In the genomic region with DNA sequence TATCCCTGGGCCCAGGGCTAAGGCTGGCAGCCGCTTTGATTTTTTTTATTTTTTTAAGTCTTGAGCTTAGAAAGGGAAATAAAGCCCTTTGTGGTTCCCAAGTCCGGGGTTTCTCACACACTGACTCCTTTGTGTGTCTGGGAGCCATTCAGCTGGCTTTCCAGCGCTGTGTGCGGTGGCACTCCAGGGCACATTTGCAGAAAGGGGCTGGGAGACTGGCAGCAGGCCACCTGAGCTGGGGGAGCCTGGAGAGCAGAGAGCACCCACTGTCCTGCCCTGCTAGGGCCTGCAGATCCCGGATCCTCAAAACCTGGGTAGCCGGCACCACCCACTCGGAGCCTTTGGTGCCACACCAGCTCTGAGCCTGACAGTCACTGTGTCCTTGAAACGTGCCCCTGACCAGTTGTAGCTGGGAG, we compare ENCODE assay signal across 8 mouse cellular contexts. TPM values are rescaled to one million over a fixed set of nuclear protein-coding genes. Genes with fewer than 3 reads are reported as not detected.
DNase-seq lines count a peak whose midpoint lies in the region; ATAC-seq and TF ChIP-seq lines count a peak whose summit lies in the region.

No protein-coding gene starts in this region.

- no peak for TF ChIP-seq CTCF in cortical plate, adult 2 months (IDR thresholded peaks at IDR 0.05; ENCODE audit: extremely low read depth, insufficient read depth, low read length)
- TF ChIP-seq CTCF in layer of hippocampus, adult 2 months (conservative IDR thresholded peaks at IDR 0.05): no peak

- TF ChIP-seq POLR2A in cortical plate, adult 2 months (IDR thresholded peaks at IDR 0.05; ENCODE audit: extremely low read depth, insufficient read depth, low read length): no peak

- H3K36me3 ChIP-seq in heart, embryonic 12.5 days: no peaks in the 10 kb centered on the region
- no peaks in the 10 kb centered on the region for H3K36me3 ChIP-seq in neural tube, embryonic 13.5 days

- ATAC-seq in heart, embryonic 12.5 days (ENCODE audit: insufficient number of reproducible peaks, low FRiP score): peak; percentile 5; the same call in 1 of the 2 replicates
- peak; percentile 46 for ATAC-seq in neural tube, embryonic 13.5 days (ENCODE audit: low read depth)

- H3K9ac ChIP-seq in heart, embryonic 12.5 days: peak overlapping the region; percentile 56; the same call in 1 of the 2 replicates
- peak overlapping the region; percentile 45; the same call in 1 of the 2 replicates for H3K9ac ChIP-seq in neural tube, embryonic 13.5 days

- H3K4me2 ChIP-seq in heart, embryonic 12.5 days: peak overlapping the region; percentile 34
- H3K4me2 ChIP-seq in neural tube, embryonic 13.5 days: 0 out of 2 replicates have a peak overlapping the region, but pooled peaks have one; percentile 9

- H3K4me1 ChIP-seq in heart, embryonic 12.5 days (replicated peaks): peaks cover 93% of the 10 kb centered on the region
- H3K4me1 ChIP-seq in cortical plate, adult 2 months (ENCODE audit: control insufficient read depth, insufficient read depth, low read length): peaks cover 23% of the 10 kb centered on the region
- peaks cover 99% of the 10 kb centered on the region for H3K4me1 ChIP-seq in neural tube, embryonic 13.5 days (replicated peaks)

- no peaks in the 10 kb centered on the region for H3K27me3 ChIP-seq in heart, embryonic 12.5 days (replicated peaks)
- no peaks in the 10 kb centered on the region for H3K27me3 ChIP-seq in neural tube, embryonic 13.5 days

- no peak for DNase-seq in heart, postnatal 25 days (ENCODE audit: low spot score)
- peak; percentile 46 to 57 for DNase-seq in heart, postnatal 10 days
- DNase-seq in layer of hippocampus, adult 2 months (ENCODE audit: low spot score in 2 of 2): peak; percentile 50 to 73
- no peak for DNase-seq in adipocyte (ENCODE audit: low spot score)
- DNase-seq in cerebellum, adult 9-10 months: no peak

- intact Hi-C loops in heart, postnatal 25 days (cut with DNase I): no loop called here
- intact Hi-C loops in heart, postnatal 10 days (cut with DNase I): loop anchor here (2.0 kb wide), 1 partner anchor 25 kb away; no protein-coding TSS in a partner anchor

- H3K4me3 ChIP-seq in heart, embryonic 12.5 days: no peak overlapping the region
- H3K4me3 ChIP-seq in cortical plate, adult 2 months (ENCODE audit: insufficient read depth, low read length): no peak overlapping the region
- H3K4me3 ChIP-seq in layer of hippocampus, adult 2 months: no peak overlapping the region; the same call in 1 of the 2 replicates
- H3K4me3 ChIP-seq in neural tube, embryonic 13.5 days: no peak overlapping the region

- no peaks in the 10 kb centered on the region for H3K9me3 ChIP-seq in heart, embryonic 12.5 days (replicated peaks)
- H3K9me3 ChIP-seq in neural tube, embryonic 13.5 days: no peaks in the 10 kb centered on the region

- H3K27ac ChIP-seq in heart, embryonic 12.5 days (ENCODE audit: poor library complexity, severe bottlenecking): peak overlapping the region; percentile 90
- peak overlapping the region; percentile 83 for H3K27ac ChIP-seq in cortical plate, adult 2 months (ENCODE audit: insufficient read depth, low read length)
- H3K27ac ChIP-seq in layer of hippocampus, adult 2 months: peak overlapping the region; percentile 90
- H3K27ac ChIP-seq in neural tube, embryonic 13.5 days (replicated peaks): peak overlapping the region; percentile 88

- WGBS in heart, embryonic 12.5 days: 57% methylated on average over 8 of the region's 8 CpGs
- WGBS in neural tube, embryonic 13.5 days: 37% methylated on average over 8 of the region's 8 CpGs

RNA-seq across cellular contexts. Expression of a gene that starts 28.8 kb away (rescaled TPM):
- 14.3 and 14.8 TPM in 2 replicates for polyA plus RNA-seq in heart, embryonic 12.5 days (2016; fragmentation: Nextera tagmentation; extraction: Ambion mirVana)
- total RNA-seq in heart, postnatal 25 days (2021): 10 to 100 TPM; 30.4 to 34.7 TPM
- 32.6 and 34.3 TPM in 2 replicates for polyA plus RNA-seq in cortical plate, adult 2 months (2012; rRNA removed)
- total RNA-seq in heart, postnatal 10 days (2021): 10 to 100 TPM; 37.2 to 42.1 TPM
- total RNA-seq in layer of hippocampus, adult 2 months (2021): 10 to 100 TPM; 24.8 to 28.7 TPM
- polyA plus RNA-seq in neural tube, embryonic 13.5 days (2015; fragmentation: Nextera tagmentation; extraction: Ambion mirVana): 32.5 TPM in 2 replicates

RNA-seq across cellular contexts. Expression of a gene that starts 52.7 kb away (rescaled TPM):
- 2.0 and 2.3 TPM in 2 replicates for polyA plus RNA-seq in heart, embryonic 12.5 days (2016; fragmentation: Nextera tagmentation; extraction: Ambion mirVana)
- total RNA-seq in heart, postnatal 25 days (2021): 1 to 10 TPM; 6.6 to 7.2 TPM
- 2.2 and 2.4 TPM in 2 replicates for polyA plus RNA-seq in cortical plate, adult 2 months (2012; rRNA removed)
- 10 to 100 TPM; 15.1 to 17.1 TPM for total RNA-seq in heart, postnatal 10 days (2021)
- 1 to 10 TPM; 5.5 to 5.8 TPM for total RNA-seq in layer of hippocampus, adult 2 months (2021)
- 1.8 TPM in 2 replicates for polyA plus RNA-seq in neural tube, embryonic 13.5 days (2015; fragmentation: Nextera tagmentation; extraction: Ambion mirVana)

Comparison
In these comparisons a context has a peak if more than half of its experiments do, and no peak if none do; other contexts are left out.
1. DNase-seq: peak in heart, postnatal 10 days (2 of 2) and layer of hippocampus, adult 2 months (2 of 2); none in heart, postnatal 25 days (single experiment), adipocyte (single experiment) and cerebellum, adult 9-10 months (single experiment).
2. Peak in every context shown above with its lines, with median percentiles within 50 percentile points of each other: H3K27ac ChIP-seq.